Mouse (Mus musculus): Measurements from ENCODE around the gene Hmgb1. TPM values are rescaled to one million over a fixed set of nuclear protein-coding genes. Genes with fewer than 3 reads are reported as not detected.
"Not testable (repeated sequence)": the region's sequence is repeated elsewhere in the genome, so short reads cannot be mapped to it uniquely, and the experiment has no call there.

Gene Hmgb1
- polyA plus RNA-seq, 1 experiment = 231 TPM

GRCm38 (mm10) chr5:149152063-149152773 lies 32.1 kb downstream of the Hmgb1 start:
- WGBS = 84% methylated on average over 13 of the region's 13 CpGs
- no peak for TF ChIP-seq POLR2A (IDR thresholded peaks at IDR 0.05; ENCODE audit: borderline replicate concordance, control insufficient read depth, low read depth, low read length)
- no peak for TF ChIP-seq CTCF (IDR thresholded peaks at IDR 0.05; ENCODE audit: control insufficient read depth, insufficient read depth, low read length)
- H3K4me3 ChIP-seq (replicated peaks; ENCODE audit: control insufficient read depth, low read depth, low read length) = no peak overlapping the region
- no peak overlapping the region for H3K27ac ChIP-seq (ENCODE audit: control insufficient read depth, insufficient read depth, low read depth, low read length, poor library complexity)
- no peaks in the 10 kb centered on the region for H3K4me1 ChIP-seq (ENCODE audit: control insufficient read depth, insufficient read depth, low read length)

GRCm38 (mm10) chr5:149150882-149151281 lies 33.4 kb downstream of the Hmgb1 start:
- no peak overlapping the region for H3K4me3 ChIP-seq (replicated peaks; ENCODE audit: control insufficient read depth, low read depth, low read length)
- no peaks in the 10 kb centered on the region for H3K4me1 ChIP-seq (ENCODE audit: control insufficient read depth, insufficient read depth, low read length)
- H3K27ac ChIP-seq (ENCODE audit: control insufficient read depth, insufficient read depth, low read depth, low read length, poor library complexity) = no peak overlapping the region
- WGBS = 89% methylated on average over 3 of the region's 3 CpGs
- TF ChIP-seq POLR2A (IDR thresholded peaks at IDR 0.05; ENCODE audit: borderline replicate concordance, control insufficient read depth, low read depth, low read length) (no peak), CTCF (IDR thresholded peaks at IDR 0.05; ENCODE audit: control insufficient read depth, insufficient read depth, low read length) (no peak)

GRCm38 (mm10) chr5:149147386-149148000 lies 36.8 kb downstream of the Hmgb1 start:
- TF ChIP-seq CTCF (IDR thresholded peaks at IDR 0.05; ENCODE audit: control insufficient read depth, insufficient read depth, low read length) = no peak
- no peak for TF ChIP-seq POLR2A (IDR thresholded peaks at IDR 0.05; ENCODE audit: borderline replicate concordance, control insufficient read depth, low read depth, low read length)
- H3K27ac ChIP-seq (ENCODE audit: control insufficient read depth, insufficient read depth, low read depth, low read length, poor library complexity) = no peak overlapping the region
- WGBS = 56% methylated on average over 8 of the region's 8 CpGs

GRCm38 (mm10) chr5:149146691-149147090 lies 37.6 kb downstream of the Hmgb1 start:
- WGBS = 77% methylated on average over 7 of the region's 7 CpGs
- no peak overlapping the region for H3K4me3 ChIP-seq (replicated peaks; ENCODE audit: control insufficient read depth, low read depth, low read length)
- H3K4me1 ChIP-seq (ENCODE audit: control insufficient read depth, insufficient read depth, low read length) = no peaks in the 10 kb centered on the region
- no peak overlapping the region for H3K27ac ChIP-seq (ENCODE audit: control insufficient read depth, insufficient read depth, low read depth, low read length, poor library complexity)
- TF ChIP-seq CTCF (IDR thresholded peaks at IDR 0.05; ENCODE audit: control insufficient read depth, insufficient read depth, low read length) (no peak), POLR2A (IDR thresholded peaks at IDR 0.05; ENCODE audit: borderline replicate concordance, control insufficient read depth, low read depth, low read length) (no peak)

More at GRCm38 (mm10) chr5:149147386-149148000, 36.8 kb downstream of the Hmgb1 start:
- Histone ChIP-seq H3K4me1 (ENCODE audit: control insufficient read depth, insufficient read depth, low read length) (no peaks in the 10 kb centered on the region), H3K4me3 (replicated peaks; ENCODE audit: control insufficient read depth, low read depth, low read length) (no peak overlapping the region)

- Histone ChIP-seq H3K27ac (ENCODE audit: control insufficient read depth, insufficient read depth, low read depth, low read length, poor library complexity) (no peak overlapping the region), H3K4me1 (ENCODE audit: control insufficient read depth, insufficient read depth, low read length) (no peaks in the 10 kb centered on the region), H3K4me3 (replicated peaks; ENCODE audit: control insufficient read depth, low read depth, low read length) (no peak overlapping the region)
- 87% methylated on average over 25 of the region's 25 CpGs for WGBS
- TF ChIP-seq CTCF (IDR thresholded peaks at IDR 0.05; ENCODE audit: control insufficient read depth, insufficient read depth, low read length) (no peak), POLR2A (IDR thresholded peaks at IDR 0.05; ENCODE audit: borderline replicate concordance, control insufficient read depth, low read depth, low read length) (no peak)
Observed at GRCm38 (mm10) chr5:149143766-149144375, 40.4 kb downstream of the Hmgb1 start.

GRCm38 (mm10) chr5:149141155-149141554 lies 43.1 kb downstream of the Hmgb1 start:
- not testable (repeated sequence) for H3K4me3 ChIP-seq (replicated peaks; ENCODE audit: control insufficient read depth, low read depth, low read length); H3K4me1 ChIP-seq (ENCODE audit: control insufficient read depth, insufficient read depth, low read length); H3K27ac ChIP-seq (ENCODE audit: control insufficient read depth, insufficient read depth, low read depth, low read length, poor library complexity)
- 86% methylated on average over 1 of the region's 1 CpGs for WGBS

GRCm38 (mm10) chr5:149140336-149140735 lies 44.0 kb downstream of the Hmgb1 start:
- TF ChIP-seq CTCF (IDR thresholded peaks at IDR 0.05; ENCODE audit: control insufficient read depth, insufficient read depth, low read length) = no peak
- Histone ChIP-seq H3K4me1 (ENCODE audit: control insufficient read depth, insufficient read depth, low read length) (peaks cover 6% of the 10 kb centered on the region; the same call in 1 of the 2 replicates), H3K27ac (ENCODE audit: control insufficient read depth, insufficient read depth, low read depth, low read length, poor library complexity) (no peak overlapping the region), H3K4me3 (replicated peaks; ENCODE audit: control insufficient read depth, low read depth, low read length) (no peak overlapping the region)
- 79% methylated on average over 9 of the region's 9 CpGs for WGBS

- not testable (repeated sequence) for H3K4me1 ChIP-seq (ENCODE audit: control insufficient read depth, insufficient read depth, low read length); H3K4me3 ChIP-seq (replicated peaks; ENCODE audit: control insufficient read depth, low read depth, low read length); H3K27ac ChIP-seq (ENCODE audit: control insufficient read depth, insufficient read depth, low read depth, low read length, poor library complexity)
- 94% methylated on average over 6 of the region's 6 CpGs for WGBS
Observed at GRCm38 (mm10) chr5:149138087-149138486, 46.2 kb downstream of the Hmgb1 start.

Measured in bone marrow, adult 2 months (tissue).